Mouse (Mus musculus): ENCODE data around the gene Cldn10. TPM values are rescaled to one million over a fixed set of nuclear protein-coding genes. Genes with fewer than 3 reads are reported as not detected.
A peak's percentile ranks its signal among the peaks of the same experiment; 100 is the strongest.

The Cldn10 gene
- total and polyA plus RNA-seq, 3 experiments: 0.09 to 0.72 TPM; not detected in 1

- no peak for TF ChIP-seq POLR2A (IDR thresholded peaks at IDR 0.05; ENCODE audit: insufficient read depth, low read depth, low read length)
- TF ChIP-seq CTCF (IDR thresholded peaks at IDR 0.05): peak; percentile 97
- no peak for TF ChIP-seq EP300 (IDR thresholded peaks at IDR 0.05; ENCODE audit: insufficient read depth, low read depth, low read length)
- peak; percentile 35 to 37 for DNase-seq
- H3K27ac ChIP-seq: no peak overlapping the region
- no peak overlapping the region for H3K4me3 ChIP-seq
- H3K27me3 ChIP-seq (ENCODE audit: control insufficient read depth, insufficient read depth, low read length): no peaks in the 10 kb centered on the region
- no peaks in the 10 kb centered on the region for H3K36me3 ChIP-seq (ENCODE audit: control insufficient read depth, insufficient read depth, low read length)
- H3K4me1 ChIP-seq (ENCODE audit: control insufficient read depth, insufficient read depth, low read length): no peaks in the 10 kb centered on the region
- no peaks in the 10 kb centered on the region for H3K79me2 ChIP-seq (replicated peaks; ENCODE audit: control insufficient read depth, insufficient read depth, low read length)
- H3K9ac ChIP-seq (ENCODE audit: low read depth, low read length): no peak overlapping the region
- intact Hi-C loops (cut with DNase I): loop anchor here (5.0 to 10.0 kb wide), 2 partner anchors 125 to 207 kb away; no protein-coding TSS in a partner anchor
- 5% methylated on average over 8 of the region's 8 CpGs for WGBS
Measured at GRCm38 (mm10) chr14:118820111-118820510, 32.4 kb downstream of the Cldn10 start.

GRCm38 (mm10) chr14:118822816-118823215 lies 35.1 kb downstream of the Cldn10 start:
- Histone ChIP-seq H3K9ac (ENCODE audit: low read depth, low read length) (no peak overlapping the region), H3K36me3 (ENCODE audit: control insufficient read depth, insufficient read depth, low read length) (no peaks in the 10 kb centered on the region), H3K4me3 (no peak overlapping the region), H3K27ac (no peak overlapping the region), H3K27me3 (ENCODE audit: control insufficient read depth, insufficient read depth, low read length) (no peaks in the 10 kb centered on the region), H3K4me1 (ENCODE audit: control insufficient read depth, insufficient read depth, low read length) (no peaks in the 10 kb centered on the region), H3K79me2 (replicated peaks; ENCODE audit: control insufficient read depth, insufficient read depth, low read length) (no peaks in the 10 kb centered on the region)
- intact Hi-C loops (cut with DNase I): loop anchor here (5.0 to 10.0 kb wide), 2 partner anchors 122 to 204 kb away; no protein-coding TSS in a partner anchor
- DNase-seq: no peak
- TF ChIP-seq EP300 (IDR thresholded peaks at IDR 0.05; ENCODE audit: insufficient read depth, low read depth, low read length) (no peak), POLR2A (IDR thresholded peaks at IDR 0.05; ENCODE audit: insufficient read depth, low read depth, low read length) (no peak), CTCF (IDR thresholded peaks at IDR 0.05) (no peak)
- 86% methylated on average over 4 of the region's 4 CpGs for WGBS

GRCm38 (mm10) chr14:118823313-118823712 lies 35.6 kb downstream of the Cldn10 start:
- Histone ChIP-seq H3K4me1 (ENCODE audit: control insufficient read depth, insufficient read depth, low read length) (no peaks in the 10 kb centered on the region), H3K79me2 (replicated peaks; ENCODE audit: control insufficient read depth, insufficient read depth, low read length) (no peaks in the 10 kb centered on the region), H3K9ac (ENCODE audit: low read depth, low read length) (no peak overlapping the region), H3K27ac (no peak overlapping the region), H3K27me3 (ENCODE audit: control insufficient read depth, insufficient read depth, low read length) (no peaks in the 10 kb centered on the region), H3K4me3 (no peak overlapping the region), H3K36me3 (ENCODE audit: control insufficient read depth, insufficient read depth, low read length) (no peaks in the 10 kb centered on the region)
- no peak for DNase-seq
- 49% methylated on average over 6 of the region's 6 CpGs for WGBS
- intact Hi-C loops (cut with DNase I): loop anchor here (5.0 to 10.0 kb wide), 2 partner anchors 121 to 204 kb away; no protein-coding TSS in a partner anchor
- TF ChIP-seq POLR2A (IDR thresholded peaks at IDR 0.05; ENCODE audit: insufficient read depth, low read depth, low read length) (no peak), CTCF (IDR thresholded peaks at IDR 0.05) (no peak), EP300 (IDR thresholded peaks at IDR 0.05; ENCODE audit: insufficient read depth, low read depth, low read length) (no peak)

GRCm38 (mm10) chr14:118826346-118826745 lies 38.6 kb downstream of the Cldn10 start:
- Histone ChIP-seq H3K27me3 (ENCODE audit: control insufficient read depth, insufficient read depth, low read length) (no peaks in the 10 kb centered on the region), H3K4me1 (ENCODE audit: control insufficient read depth, insufficient read depth, low read length) (no peaks in the 10 kb centered on the region), H3K4me3 (no peak overlapping the region), H3K79me2 (replicated peaks; ENCODE audit: control insufficient read depth, insufficient read depth, low read length) (no peaks in the 10 kb centered on the region), H3K27ac (no peak overlapping the region), H3K36me3 (ENCODE audit: control insufficient read depth, insufficient read depth, low read length) (no peaks in the 10 kb centered on the region), H3K9ac (ENCODE audit: low read depth, low read length) (no peak overlapping the region)
- no peak for TF ChIP-seq CTCF (IDR thresholded peaks at IDR 0.05)
- no peak for TF ChIP-seq POLR2A (IDR thresholded peaks at IDR 0.05; ENCODE audit: insufficient read depth, low read depth, low read length)
- no peak for TF ChIP-seq EP300 (IDR thresholded peaks at IDR 0.05; ENCODE audit: insufficient read depth, low read depth, low read length)
- 69% methylated on average over 8 of the region's 8 CpGs for WGBS
- DNase-seq: no peak
- intact Hi-C loops (cut with DNase I): loop anchor here (10.0 kb wide), 1 partner anchor 118 kb away; no protein-coding TSS in a partner anchor

- no peaks in the 10 kb centered on the region for H3K79me2 ChIP-seq (replicated peaks; ENCODE audit: control insufficient read depth, insufficient read depth, low read length)
- no peaks in the 10 kb centered on the region for H3K27me3 ChIP-seq (ENCODE audit: control insufficient read depth, insufficient read depth, low read length)
- no peak overlapping the region for H3K27ac ChIP-seq
- no peaks in the 10 kb centered on the region for H3K36me3 ChIP-seq (ENCODE audit: control insufficient read depth, insufficient read depth, low read length)
- WGBS: 42% methylated on average over 7 of the region's 7 CpGs
- no peaks in the 10 kb centered on the region for H3K4me1 ChIP-seq (ENCODE audit: control insufficient read depth, insufficient read depth, low read length)
- TF ChIP-seq POLR2A (IDR thresholded peaks at IDR 0.05; ENCODE audit: insufficient read depth, low read depth, low read length) (no peak), CTCF (IDR thresholded peaks at IDR 0.05) (no peak), EP300 (IDR thresholded peaks at IDR 0.05; ENCODE audit: insufficient read depth, low read depth, low read length) (no peak)
- H3K9ac ChIP-seq (ENCODE audit: low read depth, low read length): no peak overlapping the region
- H3K4me3 ChIP-seq: no peak overlapping the region
- intact Hi-C loops (cut with DNase I): loop anchor here (10.0 kb wide), 1 partner anchor 117 kb away; no protein-coding TSS in a partner anchor
- DNase-seq: no peak
Measured at GRCm38 (mm10) chr14:118827283-118827904, 39.7 kb downstream of the Cldn10 start.

Measured in heart, adult 2 months (tissue).